Comparison of ENCODE assay signal across 18 mouse cellular contexts in the genomic region with DNA sequence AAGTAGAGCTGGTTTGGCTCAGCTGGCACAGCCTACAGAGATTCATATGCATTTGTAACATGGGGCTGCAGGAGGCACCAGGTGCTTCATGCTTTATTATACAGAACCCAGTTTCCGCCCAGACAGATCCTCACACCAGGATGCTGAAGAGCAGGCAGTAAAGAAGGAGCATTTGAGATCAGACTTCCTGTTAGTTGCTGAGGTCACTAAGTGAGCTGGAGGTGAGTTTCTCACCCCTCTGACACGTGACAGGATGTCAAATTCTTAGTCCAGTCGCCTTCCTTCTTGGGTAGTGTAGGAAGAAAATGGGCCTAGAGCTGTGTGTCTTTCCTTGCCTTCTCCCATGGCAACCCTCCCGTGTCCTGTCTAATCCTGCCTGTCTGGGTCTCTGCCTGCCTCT.
DNase-seq lines count a peak whose midpoint lies in the region; TF ChIP-seq lines count a peak whose summit lies in the region.
"Had no signal": no experiment of that assay in that cellular context is flagged by ENCODE, and none has a peak within 500 bp of the region (broad histone marks: within the 10 kb centered on the region; RNA-seq: fewer than 3 reads in every experiment).

No protein-coding gene starts in this region.

- DNase-seq in liver, adult 2 months (ENCODE audit: extremely low read depth, low read depth, low spot score), result peak; percentile 2
- no peak for DNase-seq in liver
- peak; percentile 20 for DNase-seq in CD4-positive, CD25-positive, alpha-beta regulatory T cell, adult 2 months (ENCODE audit: low read depth, low spot score)
- DNase-seq in T-cell, adult 2 months (ENCODE audit: low spot score), result peak; percentile 8
- DNase-seq in natural killer cell, adult 2 months (ENCODE audit: low spot score in 2 of 2), result peak; percentile 34 to 58
- no peak for DNase-seq in frontal cortex, postnatal 25 days (ENCODE audit: low spot score in 2 of 2)
- no peak for DNase-seq in left cerebral cortex, postnatal 25 days (ENCODE audit: low spot score in 2 of 2)
- DNase-seq: adrenal gland, postnatal 14 days; cerebellum, adult 11-12 months; cerebellum, adult 9-10 months; cerebellum, postnatal 25 days; gastrocnemius, adult 2 months; gastrocnemius, postnatal 25 days; heart, postnatal 10 days; heart, postnatal 4 days had no signal

- H3K4me3 ChIP-seq in liver, adult 2 months (ENCODE audit: insufficient read depth, low read depth, low read length), result no peak overlapping the region
- H3K4me3 ChIP-seq: embryonic facial prominence, embryonic 12.5 days; gastrocnemius, adult 2 months; hindbrain, embryonic 12.5 days had no signal

- H3K4me1 ChIP-seq in liver, adult 2 months (ENCODE audit: control insufficient read depth, insufficient read depth, low read length), result no peaks in the 10 kb centered on the region
- H3K4me1 ChIP-seq: embryonic facial prominence, embryonic 12.5 days had no signal

- no peak overlapping the region for H3K27ac ChIP-seq in liver, adult 2 months (replicated peaks; ENCODE audit: insufficient read depth, low read depth, low read length)
- H3K27ac ChIP-seq: embryonic facial prominence, embryonic 12.5 days; gastrocnemius, adult 2 months; hindbrain, embryonic 12.5 days; hindbrain, postnatal 0 days had no signal

- no peak for TF ChIP-seq POLR2A in liver, adult 2 months (IDR thresholded peaks at IDR 0.05; ENCODE audit: extremely low read depth, insufficient read depth, low read length)

- H3K36me3 ChIP-seq in liver, adult 2 months (ENCODE audit: control insufficient read depth, insufficient read depth, low read length), result no peaks in the 10 kb centered on the region
- H3K36me3 ChIP-seq: embryonic facial prominence, embryonic 12.5 days; hindbrain, embryonic 12.5 days had no signal

- no peak overlapping the region for H3K9ac ChIP-seq in liver, adult 2 months (ENCODE audit: low read depth, low read length)
- H3K9ac ChIP-seq: embryonic facial prominence, embryonic 12.5 days; hindbrain, embryonic 12.5 days had no signal

- no peaks in the 10 kb centered on the region for H3K79me2 ChIP-seq in liver, adult 2 months (ENCODE audit: control insufficient read depth, insufficient read depth, low read length)

- WGBS in liver, adult 2 months, result 33% methylated on average over 4 of the region's 4 CpGs

- TF ChIP-seq CTCF in liver, adult 2 months (IDR thresholded peaks at IDR 0.05; ENCODE audit: low read depth, low read length), result no peak

- intact Hi-C loops in left cerebral cortex, postnatal 25 days (cut with DNase I), result no loop called here

- H3K27me3 ChIP-seq in liver, adult 2 months (ENCODE audit: control insufficient read depth, insufficient read depth, low read length), result no peaks in the 10 kb centered on the region
- H3K27me3 ChIP-seq: hindbrain, embryonic 12.5 days had no signal

Comparison
In these comparisons a context has a peak if more than half of its experiments do, and no peak if none do; other contexts are left out.
1. DNase-seq: peak in liver, adult 2 months (single experiment), CD4-positive, CD25-positive, alpha-beta regulatory T cell, adult 2 months (single experiment), T-cell, adult 2 months (single experiment) and natural killer cell, adult 2 months (2 of 2); none in liver (single experiment), frontal cortex, postnatal 25 days (0 of 2) and left cerebral cortex, postnatal 25 days (0 of 2).